Mouse (Mus musculus): Measurements from ENCODE around the gene C1qtnf1.

DNA sequence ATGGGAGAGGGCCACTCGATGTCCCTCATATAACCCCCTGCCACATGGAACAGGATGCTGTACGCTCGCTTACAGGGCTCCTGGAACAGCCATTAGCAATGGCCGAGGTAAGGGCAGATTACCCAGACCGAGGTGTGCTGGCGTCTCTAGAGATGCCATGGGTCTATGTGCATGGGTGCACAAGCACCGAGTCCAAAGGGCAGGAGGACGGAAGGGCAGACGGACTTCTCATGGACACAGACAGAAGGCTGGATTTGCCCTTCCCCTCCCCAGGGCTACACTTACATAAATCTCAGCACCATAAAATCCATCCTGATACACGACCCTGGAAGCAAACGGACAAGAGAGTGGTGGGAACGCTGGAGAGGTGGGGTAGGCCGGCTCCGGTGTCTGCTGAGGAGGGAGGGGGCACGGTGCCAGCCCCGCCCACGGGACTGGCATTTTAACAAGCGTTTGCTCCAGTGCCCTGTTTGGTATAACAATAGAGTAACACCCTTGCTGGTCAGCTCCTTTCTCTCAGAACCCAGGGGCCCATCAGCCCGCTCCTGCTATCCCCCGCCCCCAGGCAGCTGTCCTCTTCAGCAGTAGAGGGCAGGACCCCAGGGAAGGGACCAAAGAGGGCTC lies 68.2 kb downstream of the C1qtnf1 start:
- TF ChIP-seq CTCF (IDR thresholded peaks at IDR 0.05; ENCODE audit: low read depth) (no peak), EP300 (IDR thresholded peaks at IDR 0.05; ENCODE audit: low read depth) (no peak)
